Mouse (Mus musculus) testis, adult 2 months (tissue): ENCODE data around the gene Trim31. TPM values are rescaled to one million over a fixed set of nuclear protein-coding genes. Genes with fewer than 3 reads are reported as not detected.

Experiments used
- H3K27ac ChIP-seq: fragments of 200-500 bp; 2 replicates; pipeline ENCODE4 v1.5.1; 2012; ENCODE audit warnings: low read depth, low read length; ENCODE audit not compliant: control insufficient read depth, insufficient read depth
- H3K27me3 ChIP-seq: fragments of 200-500 bp; 2 replicates; pipeline ENCODE4 v1.6.1; 2012; ENCODE audit warnings: mild to moderate bottlenecking, low read length, moderate library complexity; ENCODE audit not compliant: control insufficient read depth, insufficient read depth
- H3K36me3 ChIP-seq: fragments of 200-500 bp; 2 replicates; pipeline ENCODE4 v1.6.1; 2012; ENCODE audit warnings: mild to moderate bottlenecking, low read length; ENCODE audit not compliant: control insufficient read depth, insufficient read depth
- H3K4me1 ChIP-seq: fragments of 200-500 bp; 2 replicates; pipeline ENCODE4 v1.6.1; 2012; ENCODE audit warnings: low read length; ENCODE audit not compliant: control insufficient read depth, insufficient read depth
- H3K4me3 ChIP-seq: fragments of 200-500 bp; 2 replicates; pipeline ENCODE4 v1.5.1; 2012; ENCODE audit warnings: low read depth, mild to moderate bottlenecking, low read length, moderate library complexity, mixed read lengths; ENCODE audit not compliant: control insufficient read depth
- CTCF ChIP-seq: fragments of 200-500 bp; IDR thresholded peaks from 2 replicates; pipeline ENCODE4 v1.5.1; 2012; ENCODE audit warnings: low read depth, mild to moderate bottlenecking, inconsistent platforms, low read length, moderate library complexity; ENCODE audit not compliant: control insufficient read depth, insufficient read depth, insufficient replicate concordance
- POLR2A ChIP-seq: fragments of 200-500 bp; IDR thresholded peaks from 2 replicates; pipeline ENCODE4 v1.6.1; 2012; ENCODE audit warnings: low read depth, mild to moderate bottlenecking, inconsistent platforms, low read length, moderate library complexity; ENCODE audit not compliant: control insufficient read depth
- polyA plus RNA-seq: library from polyadenylated mRNA; depleted of rRNA; stranded (reverse); fragments of >200 nt; gene quantifications from 2 replicates; pipeline ENCODE4 v1.2.3, GENCODE M21; 2012

The Trim31 gene
- polyA plus RNA-seq, 1 experiment = not detected

- Histone ChIP-seq H3K27me3 (no peaks in the 10 kb centered on the region), H3K4me3 (no peak overlapping the region), H3K27ac (no peak overlapping the region), H3K4me1 (no peaks in the 10 kb centered on the region), H3K36me3 (no peaks in the 10 kb centered on the region)
- TF ChIP-seq CTCF (no peak), POLR2A (no peak)
Observed at GRCm38 (mm10) chr17:36858181-36858580, 39.7 kb upstream of the Trim31 start.

GRCm38 (mm10) chr17:36861680-36862079 is 36.2 kb upstream of the Trim31 start:
- H3K4me3 ChIP-seq = no peak overlapping the region
- TF ChIP-seq POLR2A = no peak
- TF ChIP-seq CTCF = no peak
- H3K27me3 ChIP-seq = no peaks in the 10 kb centered on the region
- no peak overlapping the region for H3K27ac ChIP-seq
- no peaks in the 10 kb centered on the region for H3K36me3 ChIP-seq
- peaks cover 2% of the 10 kb centered on the region; the same call in 1 of the 2 replicates for H3K4me1 ChIP-seq

DNA sequence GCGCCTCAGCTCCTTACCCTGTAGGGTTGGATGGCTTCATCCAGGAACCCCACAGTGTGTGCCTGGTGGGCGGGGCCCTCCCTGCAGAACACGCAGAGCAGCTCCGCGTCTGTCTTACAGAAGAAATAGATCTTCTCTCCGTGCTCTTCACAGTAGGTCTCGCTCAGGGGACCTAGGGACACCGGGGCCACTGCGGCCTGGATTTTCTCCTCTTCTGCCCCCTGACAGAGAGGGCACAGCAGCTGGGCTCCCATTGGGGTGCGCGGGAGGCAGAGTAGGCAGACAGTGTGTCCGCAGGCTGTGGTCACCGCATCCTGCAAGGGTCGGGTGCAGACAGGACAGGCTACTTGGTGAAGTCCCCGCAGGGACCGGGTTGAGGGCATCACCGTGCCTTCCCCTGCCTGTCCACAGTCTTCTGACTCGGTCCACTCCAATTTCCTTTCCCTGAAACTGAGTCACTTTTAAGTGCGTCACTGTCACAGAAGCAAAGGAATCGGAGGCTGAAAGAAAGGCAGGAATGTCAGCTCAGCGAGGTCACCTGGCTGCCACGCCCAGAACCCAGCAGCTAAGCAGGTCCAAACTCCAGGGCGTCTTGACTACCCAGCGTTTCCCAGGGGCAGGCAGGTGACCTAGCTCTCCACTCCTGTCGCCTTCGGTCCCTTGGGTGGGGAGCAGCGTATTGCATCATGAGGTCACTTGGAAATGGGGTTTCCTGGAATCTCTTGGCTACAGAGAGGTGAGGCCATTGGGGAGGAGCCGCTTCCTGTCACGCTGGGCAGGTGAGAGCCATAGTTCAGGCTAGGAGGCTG is 31.0 kb upstream of the Trim31 start, which contains the start of gene Trim15:
Gene Trim15 (minus strand): TSS at position 492 of the 809 bp plus-strand sequence.
- no peak within 1 kb of the TSS for H3K4me3 ChIP-seq
- H3K27me3 ChIP-seq = no peaks in the 10 kb centered on the region
- H3K4me1 ChIP-seq = peaks cover 12% of the 10 kb centered on the region
- no peak within 1 kb of the TSS for H3K27ac ChIP-seq
- no peaks in the 10 kb centered on the region for H3K36me3 ChIP-seq
- no peak for TF ChIP-seq POLR2A
- TF ChIP-seq CTCF = no peak

GRCm38 (mm10) chr17:36868836-36869235 is 29.1 kb upstream of the Trim31 start:
- H3K4me1 ChIP-seq = peaks cover 12% of the 10 kb centered on the region
- no peaks in the 10 kb centered on the region for H3K27me3 ChIP-seq
- no peak overlapping the region for H3K4me3 ChIP-seq
- TF ChIP-seq POLR2A (no peak), CTCF (no peak)
- H3K27ac ChIP-seq = no peak overlapping the region
- no peaks in the 10 kb centered on the region for H3K36me3 ChIP-seq

DNA sequence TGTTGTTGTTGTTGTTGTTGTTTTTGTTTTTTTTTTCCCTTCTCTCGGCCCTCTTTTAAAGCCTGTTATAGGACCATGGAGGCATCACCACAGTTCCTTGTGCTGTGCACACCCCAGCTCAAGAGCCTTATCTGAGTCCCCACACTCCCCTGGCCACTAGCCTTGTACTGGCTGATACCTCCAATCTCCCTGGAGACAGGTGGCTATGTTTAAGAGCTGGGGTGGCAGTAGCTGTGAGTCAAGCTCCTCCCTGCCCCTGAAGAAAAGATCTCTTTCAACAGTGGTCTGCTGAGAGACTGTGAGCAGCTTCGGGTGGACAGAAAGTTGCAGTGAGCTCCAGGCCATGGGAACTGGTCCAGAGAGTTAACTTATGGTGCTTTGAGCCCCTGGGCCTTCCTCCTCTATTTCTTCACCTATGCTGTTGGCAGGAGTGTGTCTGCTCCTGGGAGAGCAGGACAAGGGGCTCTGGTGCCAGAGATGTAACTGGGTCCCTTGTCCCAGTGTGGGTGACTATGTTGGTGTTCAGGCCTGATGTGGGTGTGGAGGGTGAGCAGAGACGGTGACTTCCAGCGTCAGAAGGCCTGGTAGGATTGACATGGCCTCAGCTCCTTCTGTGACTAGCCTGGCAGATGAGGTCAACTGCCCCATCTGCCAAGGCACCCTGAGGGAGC is 28.5 kb upstream of the Trim31 start, which contains the start of gene Trim10:
Gene Trim10 (plus strand): TSS at position 291 of the 671 bp plus-strand sequence.
- no peaks in the 10 kb centered on the region for H3K27me3 ChIP-seq

DNA sequence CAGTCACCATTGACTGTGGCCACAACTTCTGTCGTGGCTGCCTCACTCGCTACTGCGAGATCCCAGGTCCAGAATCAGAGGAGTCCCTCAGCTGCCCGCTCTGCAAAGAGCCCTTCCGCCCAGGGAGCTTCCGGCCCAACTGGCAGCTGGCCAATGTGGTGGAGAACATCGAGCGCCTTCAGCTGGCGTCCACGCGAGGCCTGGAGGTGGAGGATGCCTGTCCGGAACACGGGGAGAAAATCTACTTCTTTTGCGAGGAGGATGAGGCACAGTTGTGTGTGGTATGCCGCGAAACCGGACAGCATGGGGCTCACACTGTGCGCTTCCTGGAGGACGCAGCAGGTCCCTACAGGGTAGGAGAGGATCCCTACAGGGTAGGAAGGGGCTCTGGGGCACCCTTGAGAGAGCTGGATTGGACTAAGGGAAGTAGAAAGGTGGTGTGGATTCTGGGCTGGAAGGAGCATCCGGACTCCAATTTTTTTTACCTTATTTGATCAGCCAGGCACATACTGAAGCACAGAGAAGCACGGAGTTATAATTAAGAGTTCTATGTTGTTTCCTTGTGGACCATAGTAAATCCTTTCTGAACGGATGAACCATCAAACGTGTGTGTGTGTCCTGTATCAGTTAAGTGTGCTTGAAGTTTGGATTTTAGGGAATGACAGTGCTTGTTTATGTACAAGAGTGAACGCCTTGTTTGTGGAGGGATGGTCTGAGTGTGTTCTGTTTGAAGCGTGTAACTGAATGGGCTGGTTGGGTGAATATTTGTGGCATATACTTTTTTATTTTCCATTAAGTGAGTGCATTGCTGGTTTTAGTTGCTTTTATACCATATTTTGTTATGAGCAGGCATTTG is 27.7 kb upstream of the Trim31 start:
- H3K4me1 ChIP-seq = peaks cover 12% of the 10 kb centered on the region
- peak overlapping the region; percentile 3 for H3K4me3 ChIP-seq
- no peak overlapping the region for H3K27ac ChIP-seq
- H3K36me3 ChIP-seq = no peaks in the 10 kb centered on the region
- TF ChIP-seq POLR2A = no peak
- TF ChIP-seq CTCF = no peak
- H3K27me3 ChIP-seq = no peaks in the 10 kb centered on the region

More for the DNA sequence above, 28.5 kb upstream of the Trim31 start, which contains the start of gene Trim10:
- TF ChIP-seq POLR2A = no peak
- no peak for TF ChIP-seq CTCF
- H3K27ac ChIP-seq = no peak within 1 kb of the TSS
- H3K4me1 ChIP-seq = peaks cover 12% of the 10 kb centered on the region
- peak within 1 kb of the TSS; percentile 3 for H3K4me3 ChIP-seq
- H3K36me3 ChIP-seq = no peaks in the 10 kb centered on the region
